Mouse (Mus musculus) CH12.LX (cell line): ENCODE data around the gene Atp23. TPM values are rescaled to one million over a fixed set of nuclear protein-coding genes. Genes with fewer than 3 reads are reported as not detected.

Experiments used
- DNase-seq: peaks from one replicate; pipeline ENCODE4 v3.0.0-alpha.2; 2013; ENCODE audit errors: extremely low read depth
- H3K27ac ChIP-seq: 2 replicates; pipeline ENCODE4 v1.5.1; 2012; ENCODE audit warnings: low read depth, mild to moderate bottlenecking, control low read depth, moderate library complexity; ENCODE audit not compliant: insufficient read depth
- H3K27me3 ChIP-seq: replicated peaks from 2 replicates; pipeline ENCODE3; 2012; ENCODE audit warnings: inconsistent platforms
- H3K36me3 ChIP-seq, 2 experiments: replicated peaks in 1 of 2; 2 replicates each; pipeline versions ENCODE3 to v1.6.1; 2012; ENCODE audit warnings: inconsistent platforms in 1 of 2, low read length in 1 of 2, mild to moderate bottlenecking in 1 of 2, mixed read lengths in 1 of 2, moderate library complexity in 1 of 2; ENCODE audit not compliant: control insufficient read depth in 1 of 2, insufficient read depth in 1 of 2
- H3K4me1 ChIP-seq, 2 experiments: 2 replicates each; pipeline ENCODE4 v1.6.1; 2012; ENCODE audit warnings: inconsistent platforms in 1 of 2, moderate library complexity in 1 of 2; ENCODE audit not compliant: insufficient read depth in 2 of 2, control insufficient read depth in 1 of 2
- H3K4me2 ChIP-seq: 2 replicates; pipeline ENCODE4 v1.6.1; 2012; ENCODE audit warnings: low read depth, mild to moderate bottlenecking, control low read depth; ENCODE audit not compliant: poor library complexity, insufficient read depth, severe bottlenecking
- H3K4me3 ChIP-seq, 3 experiments: fragments of 150-350 bp in 1 of 3; sonication (generic) in 1 of 3; replicated peaks in 1 of 3; 2 replicates each; pipeline versions ENCODE3 to v1.5.1; 2011 to 2012; ENCODE audit warnings: low read depth in 2 of 3, low read length in 2 of 3, mild to moderate bottlenecking in 2 of 3, moderate library complexity in 2 of 3, control low read depth in 1 of 3, improper control_type of control experiment in 1 of 3, inconsistent platforms in 1 of 3, mixed read lengths in 1 of 3; ENCODE audit not compliant: poor library complexity in 1 of 3
- H3K79me2 ChIP-seq: replicated peaks from 2 replicates; pipeline ENCODE4 v1.6.1; 2012; ENCODE audit warnings: mild to moderate bottlenecking, moderate library complexity; ENCODE audit not compliant: control insufficient read depth, poor library complexity, insufficient read depth, severe bottlenecking; ENCODE audit errors: extremely low read depth
- H3K9ac ChIP-seq: 2 replicates; pipeline ENCODE4 v1.6.1; 2012; ENCODE audit warnings: low read depth, mild to moderate bottlenecking, control low read depth, moderate library complexity; ENCODE audit not compliant: insufficient read depth
- H3K9me3 ChIP-seq: replicated peaks from 2 replicates; pipeline ENCODE3; 2012; ENCODE audit warnings: low read length, inconsistent platforms, mixed read lengths
- BHLHE40 ChIP-seq: IDR thresholded peaks from 2 replicates; pipeline ENCODE4 v1.6.1; 2011; ENCODE audit warnings: mild to moderate bottlenecking, low read depth, low read length, improper control_type of control experiment
- CHD2 ChIP-seq: IDR thresholded peaks from 2 replicates; pipeline ENCODE4 v1.6.1; 2011; ENCODE audit warnings: low read length, improper control_type of control experiment
- ELF1 ChIP-seq: IDR thresholded peaks from 2 replicates; pipeline ENCODE4 v1.6.1; 2014; ENCODE audit warnings: low read depth, mild to moderate bottlenecking, inconsistent platforms, low read length, improper control_type of control experiment
- EP300 ChIP-seq: IDR thresholded peaks from 2 replicates; pipeline ENCODE4 v1.6.1; 2011; ENCODE audit warnings: low read length, improper control_type of control experiment
- GABPA ChIP-seq: IDR thresholded peaks from 2 replicates; pipeline ENCODE4 v1.6.1; 2012; ENCODE audit warnings: low read depth, low read length, improper control_type of control experiment, inconsistent platforms; ENCODE audit not compliant: insufficient replicate concordance
- HCFC1 ChIP-seq: IDR thresholded peaks from 2 replicates; pipeline ENCODE4 v1.6.1; 2012; ENCODE audit warnings: low read depth, mild to moderate bottlenecking, inconsistent platforms, low read length, improper control_type of control experiment
- IRF4 ChIP-seq: IDR thresholded peaks from 2 replicates; pipeline ENCODE4 v1.6.1; 2014; ENCODE audit warnings: low read depth, mild to moderate bottlenecking, inconsistent platforms, low read length, improper control_type of control experiment
- JUN ChIP-seq: IDR thresholded peaks from 2 replicates; pipeline ENCODE4 v1.6.1; 2011; ENCODE audit warnings: low read depth, mild to moderate bottlenecking, low read length, improper control_type of control experiment, moderate library complexity; ENCODE audit not compliant: insufficient read depth
- KAT2A ChIP-seq: IDR thresholded peaks from 2 replicates; pipeline ENCODE4 v1.6.1; 2012; ENCODE audit warnings: low read length, improper control_type of control experiment, inconsistent platforms; ENCODE audit not compliant: insufficient replicate concordance
- MAFK ChIP-seq: IDR thresholded peaks from 2 replicates; pipeline ENCODE4 v1.6.1; 2011; ENCODE audit warnings: low read length, improper control_type of control experiment; ENCODE audit not compliant: insufficient replicate concordance
- MAX ChIP-seq: IDR thresholded peaks from 2 replicates; pipeline ENCODE4 v1.6.1; 2011; ENCODE audit warnings: low read length, improper control_type of control experiment
- MAZ ChIP-seq: IDR thresholded peaks from 2 replicates; pipeline ENCODE4 v1.6.1; 2012; ENCODE audit warnings: low read depth, mild to moderate bottlenecking, inconsistent platforms, low read length, improper control_type of control experiment, moderate library complexity
- MEF2A ChIP-seq: IDR thresholded peaks from 2 replicates; pipeline ENCODE4 v1.6.1; 2014; ENCODE audit warnings: low read depth, mild to moderate bottlenecking, inconsistent platforms, low read length, improper control_type of control experiment, borderline replicate concordance
- NELFE ChIP-seq: IDR thresholded peaks from 2 replicates; pipeline ENCODE4 v1.6.1; 2011; ENCODE audit warnings: low read depth, low read length, improper control_type of control experiment
- PAX5 ChIP-seq: IDR thresholded peaks from 2 replicates; pipeline ENCODE4 v1.6.1; 2012; ENCODE audit warnings: low read length, inconsistent platforms, mixed read lengths
- POLR2AphosphoS2 ChIP-seq: IDR thresholded peaks from 2 replicates; pipeline ENCODE4 v1.6.1; 2011; ENCODE audit warnings: low read depth, low read length, improper control_type of control experiment
- RCOR1 ChIP-seq: conservative IDR thresholded peaks from 2 replicates; pipeline ENCODE4 v1.6.1; 2012; ENCODE audit warnings: low read depth, mild to moderate bottlenecking, inconsistent platforms, low read length, improper control_type of control experiment
- SMC3 ChIP-seq: IDR thresholded peaks from 2 replicates; pipeline ENCODE4 v1.6.1; 2011; ENCODE audit warnings: low read depth, low read length, improper control_type of control experiment
- UBTF ChIP-seq: IDR thresholded peaks from 2 replicates; pipeline ENCODE4 v1.6.1; 2012; ENCODE audit warnings: low read depth, mild to moderate bottlenecking, inconsistent platforms, low read length, improper control_type of control experiment, moderate library complexity
- USF1 ChIP-seq: IDR thresholded peaks from 2 replicates; pipeline ENCODE4 v1.6.1; 2014; ENCODE audit warnings: low read depth, mild to moderate bottlenecking, inconsistent platforms, low read length, improper control_type of control experiment
- ZNF384 ChIP-seq: IDR thresholded peaks from 2 replicates; pipeline ENCODE4 v1.6.1; 2012; ENCODE audit warnings: low read depth, low read length, improper control_type of control experiment, inconsistent platforms
- dilution Hi-C: fragments of 300-500 bp; cut with MboI; formaldehyde crosslinking; loops from 2 replicates; pipeline ENCODE4 v1.14.3; 2020; ENCODE audit warnings: low sequenced_read_pairs; ENCODE audit not compliant: extremely low pct_unique_long_range_greater_than_20kb, extremely low pct_ligation_motif_present
- in situ Hi-C: fragments of 300-500 bp; cut with MboI; formaldehyde crosslinking; loops from 3 replicates; pipeline ENCODE4 v1.14.3; 2019; ENCODE audit warnings: low sequenced_read_pairs, low pct_ligation_motif_present, low pct_unique_long_range_greater_than_20kb, mixed read lengths
- polyA plus RNA-seq: library from polyadenylated mRNA; unstranded; fragments of >175 nt; gene quantifications from 2 replicates; pipeline ENCODE4 v1.2.1, GENCODE M21; 2012; ENCODE audit warnings: low read depth; ENCODE audit not compliant: insufficient read length
- total RNA-seq, 2 experiments: library from RNA; depleted of rRNA; stranded (reverse); fragments of 300-350 nt in 1 of 2; fragments of >200 nt in 1 of 2; gene quantifications; 2 replicates each; pipeline ENCODE4 v1.2.3; 2012 to 2014

The Atp23 gene
- total and polyA plus RNA-seq, 3 experiments: 16.7 to 18.9 (median 17.2) TPM

- H3K79me2 ChIP-seq: no peaks in the 10 kb centered on the region
- dilution Hi-C loops: no loop called here
- no peak overlapping the region for H3K9ac ChIP-seq
- in situ Hi-C loops: no loop called here
- no peaks in the 10 kb centered on the region for H3K9me3 ChIP-seq
- H3K4me3 ChIP-seq: no peak overlapping the region
- H3K27ac ChIP-seq: no peak overlapping the region
- TF ChIP-seq NELFE (no peak), KAT2A (no peak), RCOR1 (no peak), MAZ (no peak), GABPA (no peak), POLR2AphosphoS2 (no peak), MEF2A (no peak), PAX5 (no peak), CHD2 (no peak), MAFK (no peak), SMC3 (no peak), ELF1 (no peak), UBTF (no peak), JUN (no peak), IRF4 (no peak), USF1 (no peak), HCFC1 (no peak), EP300 (no peak), ZNF384 (no peak), MAX (no peak)
- TF ChIP-seq, all 38 proteins: peak for 0
- H3K4me2 ChIP-seq: no peak overlapping the region
- DNase-seq: no peak
- no peaks in the 10 kb centered on the region for H3K36me3 ChIP-seq
- H3K4me1 ChIP-seq: peaks cover 0 to 17% of the 10 kb centered on the region in 2 experiments; a peak in 2 of 4 replicates
- peaks cover 3% of the 10 kb centered on the region for H3K27me3 ChIP-seq
These were observed 26.2 kb upstream of the Atp23 start for GRCm38 (mm10) chr10:126927101-126927961.

- DNase-seq: no peak
- in situ Hi-C loops: no loop called here
- no peak overlapping the region for H3K4me3 ChIP-seq
- dilution Hi-C loops: no loop called here
- H3K36me3 ChIP-seq: no peaks in the 10 kb centered on the region
- no peak overlapping the region for H3K9ac ChIP-seq
- no peak for TF ChIP-seq BHLHE40
- no peaks in the 10 kb centered on the region for H3K79me2 ChIP-seq
- no peak overlapping the region for H3K27ac ChIP-seq
- peaks cover 2% of the 10 kb centered on the region for H3K9me3 ChIP-seq
- H3K4me2 ChIP-seq: no peak overlapping the region
- H3K4me1 ChIP-seq: peaks cover 0 to 5% of the 10 kb centered on the region in 2 experiments; a peak in 2 of 4 replicates
- peaks cover 3% of the 10 kb centered on the region for H3K27me3 ChIP-seq
These were observed 24.2 kb upstream of the Atp23 start for GRCm38 (mm10) chr10:126925391-126925790.
